Mouse (Mus musculus): Measurements from ENCODE around the gene Scd3. TPM values are rescaled to one million over a fixed set of nuclear protein-coding genes. Genes with fewer than 3 reads are reported as not detected.

The Scd3 gene
- polyA plus RNA-seq, 1 experiment from 2014 or later, result 0.32 TPM

DNA sequence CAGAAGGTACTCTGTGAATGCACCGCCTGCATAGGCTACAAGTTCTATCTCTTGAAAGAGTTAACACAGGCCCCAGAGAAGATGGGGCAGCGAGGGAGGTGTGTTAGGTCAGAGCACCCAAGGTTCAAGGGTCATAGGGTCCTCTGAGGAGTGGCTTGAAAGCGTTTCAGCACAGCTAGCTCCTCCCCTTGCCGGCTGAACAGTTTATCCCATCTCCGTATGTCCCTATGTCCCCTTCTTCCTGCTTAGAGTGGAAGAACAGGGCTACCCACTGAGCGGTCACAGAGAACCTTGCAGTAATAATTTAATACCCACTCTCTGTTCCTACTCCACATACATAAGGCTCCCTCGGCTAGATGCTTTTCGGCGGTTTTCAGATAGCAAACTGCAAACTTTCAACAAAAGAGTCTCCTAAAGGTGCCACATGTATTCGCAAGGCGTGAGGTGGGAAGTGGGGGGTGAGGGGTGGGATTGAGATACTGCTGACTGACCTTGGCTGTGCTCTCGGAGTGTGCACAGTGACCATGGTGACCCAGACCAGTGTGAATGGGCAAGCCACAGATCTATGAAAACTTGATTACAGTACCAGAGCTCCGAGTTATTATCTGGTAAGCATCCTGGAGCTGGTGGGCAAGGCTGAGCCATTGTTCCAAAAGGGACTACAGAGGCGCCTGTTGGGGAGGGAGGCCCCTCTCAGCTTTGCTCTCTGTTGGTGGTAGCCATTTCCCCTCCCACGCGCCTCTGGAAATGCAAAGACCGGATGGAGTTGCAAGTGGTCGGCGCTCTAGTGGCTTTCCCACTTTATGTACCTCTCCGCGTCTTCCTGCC lies 90.1 kb downstream of the Scd3 start, which contains the start of gene Scd2:
Gene Scd2 (plus strand): TSS at position 734 of the 828 bp plus-strand sequence.
- H3K9ac ChIP-seq (ENCODE audit: low read length), result peak within 1 kb of the TSS; percentile 85
- H3K27ac ChIP-seq (replicated peaks in 1 of 2; ENCODE audit: control insufficient read depth in 1 of 2, insufficient read depth in 1 of 2, low read depth in 2 of 2, low read length in 2 of 2), result peak within 1 kb of the TSS; percentile 91 to 99
- peaks cover 33% of the 10 kb centered on the region for H3K36me3 ChIP-seq (ENCODE audit: control insufficient read depth, insufficient read depth, low read length)
- ATAC-seq (ENCODE audit: insufficient number of reproducible peaks, insufficient read depth, low FRiP score, low read depth), result peak; percentile 20; the same call in 1 of the 2 replicates
- H3K27me3 ChIP-seq (ENCODE audit: control insufficient read depth, insufficient read depth, low read length), result no peaks in the 10 kb centered on the region
- H3K4me3 ChIP-seq (ENCODE audit: control insufficient read depth in 1 of 2, insufficient read depth in 1 of 2, low read depth in 1 of 2, low read length in 2 of 2), result peak within 1 kb of the TSS; percentile 91 to 92
- peak within 1 kb of the TSS; percentile 93 for H3K4me2 ChIP-seq (ENCODE audit: low read length)
- no peaks in the 10 kb centered on the region for H3K9me3 ChIP-seq (ENCODE audit: control insufficient read depth, low read length)
- 3% methylated on average over 21 of the region's 21 CpGs for WGBS
- H3K4me1 ChIP-seq (ENCODE audit: control insufficient read depth in 2 of 2, insufficient read depth in 2 of 2, low read length in 2 of 2), result peaks cover 32 to 52% of the 10 kb centered on the region in 2 experiments

Other genes starting within 250 kb of the Scd3 start
- 0.46 and 0.91 TPM in 2 replicates for gene Cpn1, start 216.7 kb upstream of the Scd3 start, polyA plus RNA-seq (2014; fragmentation: Nextera tagmentation; extraction: Ambion mirVana)
- not detected in 2 replicates for gene Cyp2c23, start 174.1 kb upstream of the Scd3 start, polyA plus RNA-seq (2014; fragmentation: Nextera tagmentation; extraction: Ambion mirVana)
- 12.2 and 13.9 TPM in 2 replicates for gene Erlin1, start 133.5 kb upstream of the Scd3 start, polyA plus RNA-seq (2014; fragmentation: Nextera tagmentation; extraction: Ambion mirVana)
- 32.2 and 33.9 TPM in 2 replicates for gene Chuk, start 95.8 kb upstream of the Scd3 start, polyA plus RNA-seq (2014; fragmentation: Nextera tagmentation; extraction: Ambion mirVana)
- gene Cwf19l1, start 67.4 kb upstream of the Scd3 start, polyA plus RNA-seq (2014; fragmentation: Nextera tagmentation; extraction: Ambion mirVana), result 15.1 and 15.2 TPM in 2 replicates
- 60.0 and 66.1 TPM in 2 replicates for gene Bloc1s2, start 56.8 kb upstream of the Scd3 start, polyA plus RNA-seq (2014; fragmentation: Nextera tagmentation; extraction: Ambion mirVana)
- not detected in 2 replicates for gene Pkd2l1, start 10.8 kb upstream of the Scd3 start, polyA plus RNA-seq (2014; fragmentation: Nextera tagmentation; extraction: Ambion mirVana)
- 139 and 146 TPM in 2 replicates for gene Scd2, start 90.4 kb downstream of the Scd3 start, polyA plus RNA-seq (2014; fragmentation: Nextera tagmentation; extraction: Ambion mirVana)
- gene Scd4, start 129.8 kb downstream of the Scd3 start, polyA plus RNA-seq (2014; fragmentation: Nextera tagmentation; extraction: Ambion mirVana), result 2.1 and 2.9 TPM in 2 replicates
- gene Scd1, start 204.6 kb downstream of the Scd3 start, polyA plus RNA-seq (2014; fragmentation: Nextera tagmentation; extraction: Ambion mirVana), result 0.43 and 1.0 TPM in 2 replicates

Data from heart, embryonic 14.5 days (tissue).